Mouse (Mus musculus) retina, postnatal 7 days (tissue): ENCODE results near the gene Sh3rf1.

ENCODE experiments used
- DNase-seq: peaks from one replicate; pipeline ENCODE4 v3.0.0-alpha.2; 2012; ENCODE audit warnings: low read depth, low spot score

The Sh3rf1 gene

DNA sequence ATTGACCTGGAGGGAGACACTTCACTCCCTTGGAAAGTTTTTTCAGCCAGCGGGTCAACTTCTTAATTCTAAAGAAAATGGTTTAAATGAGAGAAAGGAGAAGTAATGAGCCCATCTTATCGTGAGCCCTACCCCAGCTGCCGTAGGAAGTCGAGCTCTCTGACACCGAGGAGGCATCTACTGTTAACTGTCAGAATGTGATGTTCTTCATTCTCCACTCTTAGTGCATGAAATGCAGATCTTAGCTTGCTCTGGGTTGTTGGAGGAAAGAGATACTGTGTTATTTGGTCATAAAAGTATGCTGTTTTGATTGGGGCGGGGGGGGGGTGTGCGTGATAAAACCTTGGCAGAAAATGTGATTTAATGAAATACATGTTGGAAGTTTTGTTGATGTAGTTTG is 62.7 kb downstream of the Sh3rf1 start:
- DNase-seq: no peak

DNA sequence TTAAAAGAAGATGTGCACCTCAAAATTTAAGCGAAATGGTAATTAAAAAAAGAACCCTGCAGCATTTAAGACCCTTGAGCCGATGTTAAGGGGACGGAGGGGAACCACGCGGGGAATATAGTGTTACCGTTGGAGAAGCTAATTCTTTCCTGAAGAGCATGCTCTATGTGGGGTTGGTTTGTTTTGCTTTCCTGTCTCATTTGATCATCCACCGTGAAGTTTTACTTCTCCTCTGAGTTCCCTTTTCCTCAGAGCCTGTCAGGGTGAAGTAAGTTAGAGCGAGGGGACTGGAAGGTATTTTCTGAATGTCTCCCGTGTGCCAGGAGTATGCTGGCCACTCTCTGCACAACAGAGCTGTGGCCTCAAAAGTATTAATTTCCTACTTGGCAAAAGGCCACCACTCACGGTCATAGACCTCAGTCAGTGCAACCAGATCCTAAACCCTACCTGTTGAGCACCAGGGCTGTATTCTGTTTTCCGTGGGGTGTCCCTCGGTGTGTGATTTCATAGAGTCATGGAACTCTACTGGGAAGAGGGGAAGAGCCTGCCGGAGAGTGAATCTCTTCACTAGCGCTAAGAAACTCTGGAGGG is 63.2 kb downstream of the Sh3rf1 start:
- no peak for DNase-seq

DNA sequence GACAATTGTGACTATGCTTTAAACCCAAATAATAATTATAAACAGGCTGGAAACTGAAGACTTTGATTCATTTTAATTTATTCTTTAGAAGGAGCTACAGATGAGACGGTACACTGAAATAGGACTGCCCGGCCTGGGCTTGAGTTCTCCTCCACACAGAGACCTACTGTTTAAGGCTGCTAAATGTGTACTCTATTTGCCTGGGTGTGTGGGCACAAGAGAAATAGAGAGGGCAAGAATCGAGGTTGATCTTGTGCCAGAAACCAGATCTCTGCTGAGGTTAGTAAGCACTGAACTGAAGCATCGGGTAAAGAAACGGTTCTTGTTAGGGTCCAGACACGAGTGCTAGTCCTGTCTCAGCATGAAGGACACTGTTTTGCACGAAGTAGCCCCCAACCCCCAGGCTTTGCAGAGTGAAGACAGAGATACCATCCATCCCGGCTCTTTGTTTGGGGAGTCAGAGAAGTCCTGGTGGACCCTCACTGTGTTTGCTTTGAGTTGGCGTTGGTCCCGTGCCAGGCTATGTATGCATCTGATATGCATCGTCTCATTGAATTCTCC is 64.4 kb downstream of the Sh3rf1 start:
- DNase-seq: no peak

GRCm38 (mm10) chr8:61288676-61289075 is 65.0 kb downstream of the Sh3rf1 start:
- no peak for DNase-seq

GRCm38 (mm10) chr8:61295040-61295439 is 71.4 kb downstream of the Sh3rf1 start:
- DNase-seq: no peak

GRCm38 (mm10) chr8:61295441-61295840 is 71.8 kb downstream of the Sh3rf1 start:
- no peak for DNase-seq

DNA sequence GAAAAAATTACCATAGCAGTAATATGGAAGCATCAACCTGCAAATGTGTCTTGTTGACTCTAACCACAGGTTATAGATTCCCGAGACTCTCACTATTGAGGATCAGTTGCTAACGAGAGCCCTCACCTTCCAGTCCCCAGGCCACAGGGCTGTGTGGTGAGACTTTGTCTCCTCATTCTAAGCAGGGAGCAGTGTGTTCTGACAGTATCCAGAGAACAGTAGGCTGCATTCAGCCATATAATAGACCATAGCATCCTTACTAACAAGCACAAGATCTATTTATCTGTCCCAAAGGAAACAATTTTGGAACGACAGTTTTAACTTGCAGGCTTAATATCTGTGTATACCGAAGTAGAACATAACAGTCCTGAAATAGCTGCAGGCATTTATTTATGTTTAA is 75.2 kb downstream of the Sh3rf1 start:
- no peak for DNase-seq

GRCm38 (mm10) chr8:61301298-61302028 is 77.8 kb downstream of the Sh3rf1 start:
- DNase-seq: no peak

GRCm38 (mm10) chr8:61302029-61302368 is 78.3 kb downstream of the Sh3rf1 start:
- no peak for DNase-seq

- DNase-seq: no peak
Observed at GRCm38 (mm10) chr8:61305451-61306070, 81.9 kb downstream of the Sh3rf1 start.

GRCm38 (mm10) chr8:61306501-61307112 is 82.9 kb downstream of the Sh3rf1 start:
- no peak for DNase-seq

DNA sequence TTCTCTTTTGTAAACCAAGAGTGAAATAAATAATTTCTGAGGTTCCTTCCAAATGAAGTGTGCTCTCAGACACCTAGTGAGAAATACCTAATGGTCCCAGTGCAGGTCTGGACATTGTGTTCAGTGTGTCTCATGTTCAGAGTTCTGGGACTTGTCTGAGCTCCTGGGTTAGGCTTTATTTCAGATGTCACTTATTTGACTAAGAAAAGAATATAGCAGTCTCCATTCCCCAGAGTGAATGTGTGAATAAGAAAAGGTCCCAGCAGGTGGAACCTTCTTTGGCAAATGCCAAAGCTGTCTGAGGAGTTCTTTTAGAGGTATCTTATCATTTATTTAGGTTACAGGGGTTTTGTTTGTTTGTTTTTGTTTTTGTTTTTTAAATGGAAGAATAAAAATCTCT is 85.2 kb downstream of the Sh3rf1 start:
- DNase-seq: no peak

- DNase-seq: no peak
Observed at GRCm38 (mm10) chr8:61309530-61310402, 86.1 kb downstream of the Sh3rf1 start.

DNA sequence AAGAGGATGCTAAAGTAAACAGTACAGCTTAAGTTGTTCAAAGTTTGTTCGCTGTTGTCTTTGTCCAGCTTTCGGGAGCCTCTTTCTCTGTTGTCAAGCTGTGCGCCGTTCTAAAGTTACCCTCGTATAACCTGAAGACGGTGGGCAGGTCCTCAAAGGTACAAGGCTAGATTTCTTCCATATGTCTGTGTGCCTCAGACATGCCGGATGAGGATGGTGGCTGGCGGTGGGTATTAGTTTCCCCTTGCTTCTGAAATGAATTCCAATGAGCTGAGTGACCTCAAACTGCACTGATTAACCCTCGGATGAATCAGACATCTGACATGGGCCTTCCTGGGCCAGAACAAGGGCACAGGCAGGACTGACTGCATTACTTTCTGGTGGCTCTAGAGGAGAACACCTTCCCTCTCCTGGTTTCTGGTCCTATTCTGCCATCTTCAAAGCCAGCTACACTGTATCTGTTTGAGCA is 86.8 kb downstream of the Sh3rf1 start:
- no peak for DNase-seq

- no peak for DNase-seq
Observed at GRCm38 (mm10) chr8:61313016-61313415, 89.3 kb downstream of the Sh3rf1 start.

GRCm38 (mm10) chr8:61316012-61316767 is 92.5 kb downstream of the Sh3rf1 start:
- no peak for DNase-seq

- no peak for DNase-seq
Observed at GRCm38 (mm10) chr8:61316813-61317534, 93.3 kb downstream of the Sh3rf1 start.

DNA sequence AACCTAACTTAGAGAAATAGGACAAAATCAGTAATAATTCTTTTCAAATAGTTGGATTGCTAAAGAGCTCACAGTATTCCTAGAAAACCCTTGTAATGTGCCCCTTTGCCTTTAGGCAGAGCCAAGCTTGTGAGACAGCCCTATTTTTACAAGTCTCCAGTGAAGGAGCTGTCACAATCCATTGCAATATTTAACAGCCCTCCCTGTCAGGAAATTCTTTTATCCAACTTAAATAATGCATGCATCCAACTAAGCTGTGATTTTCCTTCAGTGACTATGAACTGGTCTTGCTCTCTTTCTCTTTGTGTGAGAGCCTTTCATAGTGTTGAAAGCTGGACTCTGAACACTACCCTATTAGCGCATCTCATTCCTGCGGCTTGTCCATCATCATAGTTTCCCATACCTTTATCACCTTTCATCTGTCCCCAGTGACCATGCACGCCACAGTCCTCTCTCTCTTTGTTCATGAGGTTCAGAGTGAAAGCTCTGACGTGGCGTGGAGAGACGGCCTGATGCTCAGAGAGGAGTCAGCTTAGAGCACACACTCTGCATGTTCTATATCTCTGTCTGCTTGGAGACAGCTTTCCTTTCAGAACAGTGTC is 94.0 kb downstream of the Sh3rf1 start:
- no peak for DNase-seq

DNA sequence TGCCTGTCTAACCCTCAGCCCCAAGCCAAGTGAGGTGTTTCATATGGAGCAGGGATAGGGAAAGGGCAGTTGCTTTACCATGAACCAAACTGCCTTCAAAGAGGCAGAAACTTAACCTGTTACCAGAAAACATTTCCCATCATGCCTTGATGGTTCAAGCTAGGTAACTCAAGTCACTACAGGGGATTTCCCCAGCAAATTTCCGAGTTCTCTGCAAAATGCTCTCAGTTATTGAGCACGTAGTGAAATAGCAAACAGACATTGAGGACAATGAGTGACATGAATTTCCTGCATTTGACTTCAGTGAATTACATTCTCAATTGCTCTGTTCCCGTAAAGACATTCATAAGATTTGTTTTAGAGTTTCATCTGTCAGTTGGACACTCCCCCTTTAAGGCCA is 97.5 kb downstream of the Sh3rf1 start:
- no peak for DNase-seq
